Mouse (Mus musculus) liver, embryonic 11.5 days (tissue): ENCODE results near the gene Shc3. TPM values are rescaled to one million over a fixed set of nuclear protein-coding genes. Genes with fewer than 3 reads are reported as not detected.

Experiments
- ATAC-seq: fragments of 200-750 bp; cut with Nextera tagmentation; replicated peaks from 2 replicates; pipeline ENCODE4 v1.8.0; 2017; ENCODE audit warnings: moderate number of reproducible peaks, mild to moderate bottlenecking, moderate TSS enrichment, moderate library complexity; ENCODE audit not compliant: low FRiP score
- DNase-seq: peaks from one replicate; pipeline ENCODE4 v3.0.0-alpha.2; 2017; ENCODE audit warnings: low spot score
- H3K27ac ChIP-seq: fragments of 300-500 bp; sonication (generic); 2 replicates; pipeline ENCODE4 v1.5.1; 2014; ENCODE audit warnings: mild to moderate bottlenecking, low read depth, low read length, control low read depth
- H3K27me3 ChIP-seq: fragments of 300-500 bp; sonication (generic); replicated peaks from 2 replicates; pipeline ENCODE4 v1.6.1; 2014; ENCODE audit warnings: low read length, mixed read lengths; ENCODE audit not compliant: control insufficient read depth, insufficient read depth
- H3K36me3 ChIP-seq: fragments of 300-500 bp; sonication (generic); 2 replicates; pipeline ENCODE4 v1.6.1; 2014; ENCODE audit warnings: mild to moderate bottlenecking, low read length, moderate library complexity, mixed read lengths; ENCODE audit not compliant: control insufficient read depth, insufficient read depth
- H3K4me1 ChIP-seq: fragments of 300-500 bp; sonication (generic); replicated peaks from 2 replicates; pipeline ENCODE4 v1.6.1; 2014; ENCODE audit warnings: low read length, mixed read lengths; ENCODE audit not compliant: control insufficient read depth, insufficient read depth
- H3K4me2 ChIP-seq: fragments of 300-500 bp; sonication (generic); 2 replicates; pipeline ENCODE4 v1.6.1; 2014; ENCODE audit warnings: mild to moderate bottlenecking, control low read depth, moderate library complexity
- H3K4me3 ChIP-seq: fragments of 300-500 bp; sonication (generic); 2 replicates; pipeline ENCODE4 v1.5.1; 2014; ENCODE audit warnings: low read depth, low read length, control low read depth
- H3K9ac ChIP-seq: fragments of 300-500 bp; sonication (generic); 2 replicates; pipeline ENCODE4 v1.6.1; 2014; ENCODE audit warnings: low read depth, low read length, control low read depth
- H3K9me3 ChIP-seq: fragments of 300-500 bp; sonication (generic); 2 replicates; pipeline ENCODE4 v1.6.1; 2016; ENCODE audit warnings: low read length, inconsistent platforms, mixed read lengths; ENCODE audit not compliant: control insufficient read depth
- WGBS: fragments of 180-500 bp; shearing (Covaris S2); extraction: QIAGEN DNeasy Blood & Tissue Kit; methylation state at CpG from one replicate; pipeline ENCODE4 v1.1.7; 2014; 5-methylcytosine and 5-hydroxymethylcytosine counted together
- polyA plus RNA-seq: library from polyadenylated mRNA; unstranded; fragments of >200 nt; fragmentation: Nextera tagmentation; extraction: Ambion mirVana; gene quantifications from 2 replicates; pipeline ENCODE4 v1.2.1, GENCODE M21; 2014

Shc3 gene
- polyA plus RNA-seq, 1 experiment from 2014 or later: not detected

DNA sequence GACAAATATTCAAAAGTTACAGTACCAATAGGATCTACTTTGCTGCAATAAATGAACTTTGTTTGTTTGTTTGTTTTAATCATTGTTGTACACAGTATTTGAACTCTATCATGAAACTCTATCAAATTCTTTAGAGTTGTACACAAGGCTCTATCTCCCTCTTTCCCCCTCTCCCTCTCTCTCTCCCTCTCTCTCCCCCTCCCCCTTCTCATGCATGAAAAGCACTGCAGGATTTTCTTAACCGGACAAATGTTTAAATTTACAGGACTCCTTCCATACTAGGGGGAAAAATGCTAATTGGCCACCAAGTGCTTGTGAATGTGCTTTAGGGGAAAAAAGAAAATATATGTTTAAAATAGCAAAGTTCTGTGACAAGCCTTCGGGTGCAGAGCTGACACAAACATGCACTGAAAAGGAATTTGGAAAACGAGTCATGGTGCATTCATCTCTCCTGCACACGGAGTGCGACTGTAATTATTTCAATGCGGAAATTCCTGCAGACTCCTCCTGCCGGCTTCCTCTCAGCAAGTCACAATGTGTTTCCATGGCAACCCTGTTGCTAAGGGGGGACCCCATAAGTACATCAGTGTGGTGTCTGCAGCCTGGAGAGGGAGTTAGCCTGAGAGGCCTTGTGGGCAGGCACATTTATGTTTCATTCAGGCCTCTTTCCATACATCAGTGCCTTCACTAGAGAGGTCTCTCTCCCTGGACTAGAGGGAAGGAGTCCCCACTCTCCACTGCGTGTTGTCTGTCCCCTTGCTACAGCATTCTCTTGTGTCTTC is 11.2 kb upstream of the Shc3 start:
- 33% methylated on average over 8 of the region's 8 CpGs for WGBS
- Histone ChIP-seq H3K4me3 (no peak overlapping the region), H3K4me1 (no peaks in the 10 kb centered on the region), H3K27me3 (no peaks in the 10 kb centered on the region), H3K9ac (no peak overlapping the region), H3K27ac (no peak overlapping the region), H3K4me2 (no peak overlapping the region), H3K36me3 (no peaks in the 10 kb centered on the region), H3K9me3 (no peaks in the 10 kb centered on the region)
- no peak for ATAC-seq
- no peak for DNase-seq

DNA sequence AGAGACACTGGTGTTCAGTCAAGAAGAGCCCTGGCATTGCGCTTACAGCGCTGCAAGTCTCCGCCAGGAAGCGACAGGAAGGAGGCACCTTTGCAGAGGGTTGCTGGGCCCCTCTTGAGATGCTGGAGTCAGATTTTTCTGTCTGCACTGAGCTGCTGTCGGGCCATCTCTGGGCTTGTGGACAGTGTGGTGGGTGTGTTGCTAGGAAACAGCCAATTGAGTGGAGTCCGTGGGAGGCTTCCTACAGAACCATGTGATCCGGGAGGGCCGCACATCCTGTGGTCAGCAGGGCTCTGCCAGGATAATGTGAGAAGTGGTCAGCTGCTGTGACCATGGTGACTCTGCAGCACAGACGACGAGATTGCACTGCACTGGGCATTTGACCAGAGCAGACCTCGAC is 4.6 kb upstream of the Shc3 start:
- Histone ChIP-seq H3K4me1 (no peaks in the 10 kb centered on the region), H3K9ac (no peak overlapping the region), H3K27me3 (peaks cover 28% of the 10 kb centered on the region), H3K36me3 (no peaks in the 10 kb centered on the region), H3K9me3 (no peaks in the 10 kb centered on the region), H3K27ac (no peak overlapping the region), H3K4me2 (no peak overlapping the region), H3K4me3 (no peak overlapping the region)
- DNase-seq: no peak
- ATAC-seq: no peak
- WGBS: 32% methylated on average over 11 of the region's 11 CpGs

DNA sequence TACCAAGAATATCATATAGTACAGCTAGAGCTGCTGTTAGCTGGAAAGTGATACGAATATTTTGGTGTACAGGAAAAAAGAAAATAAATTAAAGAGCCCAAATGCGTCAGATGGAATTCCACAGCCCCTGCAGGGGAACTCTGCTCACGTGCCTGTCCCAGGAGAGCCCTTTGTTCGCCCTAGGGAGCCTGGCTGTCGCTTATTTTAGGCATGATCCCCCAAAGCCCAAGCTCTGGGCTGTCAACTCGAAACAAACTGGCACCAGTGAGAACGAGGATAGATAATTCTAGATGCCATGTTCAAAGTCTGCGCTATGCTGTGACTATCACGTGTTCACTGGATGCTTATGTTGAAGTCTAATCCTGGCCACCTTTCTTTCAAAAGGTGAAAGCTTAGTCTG is 892 bp upstream of the Shc3 start:
- Histone ChIP-seq H3K27ac (no peak overlapping the region), H3K9me3 (no peaks in the 10 kb centered on the region), H3K36me3 (no peaks in the 10 kb centered on the region), H3K4me3 (no peak overlapping the region), H3K4me2 (no peak overlapping the region; the same call in 1 of the 2 replicates), H3K27me3 (peaks cover 65% of the 10 kb centered on the region), H3K9ac (no peak overlapping the region), H3K4me1 (peaks cover 2% of the 10 kb centered on the region; the same call in 1 of the 2 replicates)
- DNase-seq (no peak), ATAC-seq (no peak)
- WGBS: 10% methylated on average over 9 of the region's 9 CpGs

DNA sequence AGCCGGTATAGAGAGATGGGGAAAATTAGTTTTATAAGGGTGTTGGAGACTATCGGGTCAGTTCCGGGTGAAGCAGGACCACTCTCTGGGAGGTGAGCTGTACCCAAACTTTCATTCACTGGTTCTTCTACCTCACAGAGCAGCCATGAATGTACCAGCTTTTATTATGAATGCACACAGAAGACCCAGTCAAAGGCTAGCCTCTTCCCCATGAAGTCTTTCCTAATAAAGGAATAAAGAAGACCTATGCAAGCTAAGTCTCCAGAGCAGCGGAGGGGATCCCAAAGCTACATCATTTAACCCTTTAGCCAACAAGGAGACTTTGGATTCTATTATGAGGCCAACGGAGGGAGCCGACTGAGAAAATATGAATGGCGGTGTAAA is 458 bp upstream of the Shc3 start:
- H3K9ac ChIP-seq: no peak overlapping the region
- no peak overlapping the region for H3K27ac ChIP-seq
- no peak for ATAC-seq
- H3K4me1 ChIP-seq: peaks cover 2% of the 10 kb centered on the region; the same call in 1 of the 2 replicates
- WGBS: 5% methylated on average over 7 of the region's 7 CpGs
- peak overlapping the region; percentile 59 for H3K4me2 ChIP-seq
- DNase-seq: no peak
- H3K9me3 ChIP-seq: no peaks in the 10 kb centered on the region
- peaks cover 69% of the 10 kb centered on the region for H3K27me3 ChIP-seq
- H3K36me3 ChIP-seq: no peaks in the 10 kb centered on the region
- peak overlapping the region; percentile 29; the same call in 1 of the 2 replicates for H3K4me3 ChIP-seq

DNA sequence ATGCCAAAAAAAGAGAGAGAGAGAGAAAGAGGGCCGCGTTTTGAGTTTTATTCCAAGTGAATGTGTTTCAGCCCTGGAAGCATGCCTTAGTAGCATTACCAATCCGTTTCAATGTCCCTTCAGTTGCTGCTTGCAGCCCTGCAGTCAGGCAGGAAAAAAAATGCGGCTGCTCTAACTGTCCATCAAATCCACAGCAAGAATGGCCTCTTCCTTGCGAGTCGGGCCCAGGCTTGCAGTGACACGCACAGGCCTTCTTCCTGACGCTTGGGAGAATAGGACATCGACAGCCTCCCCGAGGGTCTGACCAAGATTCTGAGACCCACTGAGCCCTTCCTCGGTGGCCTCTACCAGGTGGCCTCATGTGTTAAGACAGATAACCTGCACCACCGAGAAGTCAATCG is 718 bp downstream of the Shc3 start:
- Histone ChIP-seq H3K4me1 (peaks cover 2% of the 10 kb centered on the region; the same call in 1 of the 2 replicates), H3K9ac (no peak overlapping the region), H3K4me3 (peak overlapping the region; percentile 29), H3K4me2 (peak overlapping the region; percentile 59), H3K36me3 (no peaks in the 10 kb centered on the region), H3K27ac (no peak overlapping the region), H3K9me3 (no peaks in the 10 kb centered on the region), H3K27me3 (peaks cover 70% of the 10 kb centered on the region)
- WGBS: 2% methylated on average over 13 of the region's 13 CpGs
- ATAC-seq: no peak
- no peak for DNase-seq

DNA sequence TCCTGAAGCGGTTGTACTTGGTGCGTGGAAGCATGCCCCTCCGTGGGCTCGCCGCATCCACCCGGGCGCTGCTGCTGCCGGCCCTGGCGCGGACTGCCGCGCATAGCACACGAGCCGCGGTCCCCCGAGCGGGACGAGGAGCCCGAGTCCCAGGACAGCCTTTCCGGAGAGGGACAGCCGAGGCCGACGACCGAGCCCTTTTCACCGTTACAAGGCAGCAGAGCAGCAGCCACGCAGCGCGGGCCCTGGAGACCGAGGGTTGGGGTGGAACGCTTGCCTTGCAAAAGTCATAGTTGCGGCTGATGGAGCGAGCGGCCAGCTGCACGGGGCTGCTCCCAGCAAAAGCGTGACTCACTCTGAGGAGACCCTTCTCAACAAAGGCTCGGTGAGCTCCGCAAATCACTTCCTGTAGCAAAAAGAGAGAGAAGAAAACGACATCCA is 1.8 kb downstream of the Shc3 start:
- H3K4me3 ChIP-seq: peak overlapping the region; percentile 34
- peak; percentile 51 for DNase-seq
- H3K36me3 ChIP-seq: no peaks in the 10 kb centered on the region
- no peak for ATAC-seq
- H3K9ac ChIP-seq: no peak overlapping the region
- no peak overlapping the region for H3K27ac ChIP-seq
- WGBS: 2% methylated on average over 38 of the region's 38 CpGs
- no peaks in the 10 kb centered on the region for H3K9me3 ChIP-seq
- H3K27me3 ChIP-seq: peaks cover 70% of the 10 kb centered on the region
- H3K4me2 ChIP-seq: peak overlapping the region; percentile 58
- peaks cover 2% of the 10 kb centered on the region; the same call in 1 of the 2 replicates for H3K4me1 ChIP-seq

DNA sequence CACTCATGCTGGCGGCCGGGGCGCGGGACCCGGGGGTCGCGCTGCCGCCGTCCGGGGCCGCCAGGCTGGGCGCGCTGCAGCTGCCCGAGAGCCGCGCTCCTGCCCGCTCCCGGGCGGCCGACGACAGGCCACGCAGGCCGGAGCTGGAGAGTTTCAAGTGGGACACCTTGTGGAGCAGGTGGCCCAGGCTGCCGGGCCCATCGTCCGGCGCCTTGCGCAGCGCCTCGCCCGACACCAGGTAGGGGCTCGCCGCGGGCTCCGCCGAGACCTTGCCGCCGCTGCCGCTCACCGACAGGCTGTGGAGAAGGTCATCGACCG is 2.2 kb downstream of the Shc3 start:
- Histone ChIP-seq H3K36me3 (no peaks in the 10 kb centered on the region), H3K9ac (no peak overlapping the region), H3K4me1 (peaks cover 2% of the 10 kb centered on the region; the same call in 1 of the 2 replicates), H3K4me3 (peak overlapping the region; percentile 34), H3K9me3 (no peaks in the 10 kb centered on the region), H3K27ac (no peak overlapping the region), H3K4me2 (peak overlapping the region; percentile 58), H3K27me3 (peaks cover 70% of the 10 kb centered on the region)
- DNase-seq (peak; percentile 42), ATAC-seq (no peak)
- WGBS: 2% methylated on average over 41 of the region's 42 CpGs

DNA sequence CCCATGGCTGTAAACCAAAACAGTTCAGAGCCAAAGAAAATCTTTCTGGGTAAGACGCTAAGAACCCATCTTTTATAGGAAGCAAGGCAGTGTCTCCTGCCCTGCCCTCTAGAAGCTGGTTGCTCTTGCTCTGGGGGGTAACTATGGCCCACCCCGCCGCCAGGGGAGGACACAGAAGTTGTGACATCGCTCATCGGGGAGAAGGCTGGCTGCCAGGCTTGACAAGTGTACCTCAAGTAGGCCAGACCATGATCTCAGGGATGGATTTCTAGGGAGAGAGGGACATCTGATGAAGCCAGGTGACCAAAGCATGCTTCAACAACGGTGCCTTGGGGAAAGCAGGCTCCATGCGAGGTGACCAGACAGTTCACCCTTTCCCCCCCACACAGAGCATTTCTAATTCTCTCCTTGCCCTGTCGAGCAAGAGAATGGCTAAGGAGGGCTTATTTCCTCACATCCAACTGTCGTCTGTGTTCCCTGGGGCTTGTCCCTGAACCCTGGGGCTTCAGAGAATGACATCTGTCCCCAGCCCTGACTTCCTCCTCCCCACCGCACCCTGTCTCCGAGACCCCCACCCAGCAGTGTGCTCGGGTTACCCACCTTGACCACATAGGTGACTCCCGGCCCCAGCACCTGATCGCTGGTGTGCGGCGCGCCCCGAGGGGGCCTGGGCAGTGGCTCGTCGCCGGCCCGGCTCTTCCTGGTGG is 2.7 kb downstream of the Shc3 start:
- H3K36me3 ChIP-seq: no peaks in the 10 kb centered on the region
- peaks cover 2% of the 10 kb centered on the region; the same call in 1 of the 2 replicates for H3K4me1 ChIP-seq
- H3K4me3 ChIP-seq: peak overlapping the region; percentile 34
- ATAC-seq (no peak), DNase-seq (no peak)
- no peak overlapping the region for H3K27ac ChIP-seq
- H3K27me3 ChIP-seq: peaks cover 68% of the 10 kb centered on the region
- 11% methylated on average over 22 of the region's 22 CpGs for WGBS
- no peaks in the 10 kb centered on the region for H3K9me3 ChIP-seq
- H3K9ac ChIP-seq: no peak overlapping the region
- peak overlapping the region; percentile 58 for H3K4me2 ChIP-seq
